Mouse (Mus musculus) lung, adult 2 months (tissue): ENCODE measurements around the gene Mlph.

Experiments
- CTCF ChIP-seq: fragments of 200-500 bp; IDR thresholded peaks from 2 replicates; pipeline ENCODE4 v1.5.1; 2011; ENCODE audit warnings: mild to moderate bottlenecking, low read length, control low read depth; ENCODE audit not compliant: insufficient read depth
- POLR2A ChIP-seq: fragments of 200-500 bp; IDR thresholded peaks from 2 replicates; pipeline ENCODE4 v1.6.1; 2011; ENCODE audit warnings: low read depth, mild to moderate bottlenecking, control low read depth, low read length, borderline replicate concordance; ENCODE audit errors: extremely low read depth

DNA sequence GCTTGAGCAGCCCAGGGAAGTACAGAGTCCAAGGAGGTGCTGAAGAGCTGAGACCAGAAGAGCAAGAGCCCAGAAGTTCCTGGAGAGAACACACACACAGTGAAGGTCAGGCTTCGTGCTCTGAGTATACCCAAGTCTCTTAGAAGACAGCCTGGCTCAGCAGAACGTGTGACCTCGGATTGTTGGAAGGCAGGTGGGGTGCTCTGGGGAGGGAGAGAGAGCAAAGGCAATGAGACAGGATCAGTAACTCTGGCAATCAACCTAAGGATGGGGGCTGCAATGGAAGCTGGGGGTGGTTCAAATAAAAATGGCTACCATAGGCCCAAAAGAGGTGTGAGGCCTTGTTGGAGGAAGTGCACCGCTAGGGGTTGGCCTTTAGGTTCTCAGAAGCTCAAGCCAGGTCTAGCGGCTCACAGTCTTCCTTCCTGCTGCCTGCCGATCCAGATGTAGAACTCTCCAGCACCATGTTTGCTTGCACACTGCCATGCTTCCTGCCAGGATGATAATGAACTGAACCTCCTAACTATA lies 13.1 kb upstream of the Mlph start:
- no peak for TF ChIP-seq CTCF
- no peak for TF ChIP-seq POLR2A
